Mouse (Mus musculus) intestine, embryonic 16.5 days (tissue): ENCODE data around the gene Cabin1. TPM values are rescaled to one million over a fixed set of nuclear protein-coding genes. Genes with fewer than 3 reads are reported as not detected.

ENCODE experiments used
- ATAC-seq: fragments of 200-750 bp; cut with Nextera tagmentation; 2 replicates; pipeline ENCODE4 v1.8.0; 2017; ENCODE audit warnings: moderate TSS enrichment, moderate library complexity
- H3K27ac ChIP-seq: fragments of 300-500 bp; sonication (generic); 2 replicates; pipeline ENCODE4 v1.5.1; 2014; ENCODE audit warnings: mild to moderate bottlenecking, low read length
- H3K27me3 ChIP-seq: fragments of 300-500 bp; sonication (generic); replicated peaks from 2 replicates; pipeline ENCODE4 v1.6.1; 2014; ENCODE audit warnings: low read length, control low read depth, mixed read lengths; ENCODE audit not compliant: control insufficient read depth, insufficient read depth
- H3K36me3 ChIP-seq: fragments of 300-500 bp; sonication (generic); 2 replicates; pipeline ENCODE4 v1.6.1; 2014; ENCODE audit warnings: low read length, control low read depth; ENCODE audit not compliant: control insufficient read depth, insufficient read depth
- H3K4me1 ChIP-seq: fragments of 300-500 bp; sonication (generic); 2 replicates; pipeline ENCODE4 v1.6.1; 2014; ENCODE audit warnings: low read length, control low read depth, mixed read lengths; ENCODE audit not compliant: control insufficient read depth, insufficient read depth
- H3K4me2 ChIP-seq: fragments of 300-500 bp; sonication (generic); 2 replicates; pipeline ENCODE4 v1.6.1; 2014; ENCODE audit warnings: low read depth, low read length, control low read depth
- H3K4me3 ChIP-seq: fragments of 300-500 bp; sonication (generic); 2 replicates; pipeline ENCODE4 v1.5.1; 2014; ENCODE audit warnings: mild to moderate bottlenecking, low read length
- H3K9ac ChIP-seq: fragments of 300-500 bp; sonication (generic); 2 replicates; pipeline ENCODE4 v1.6.1; 2014; ENCODE audit warnings: low read depth, low read length
- H3K9me3 ChIP-seq: fragments of 300-500 bp; sonication (generic); 2 replicates; pipeline ENCODE4 v1.6.1; 2016; ENCODE audit warnings: low read length, control low read depth; ENCODE audit not compliant: control insufficient read depth
- WGBS: fragments of 180-500 bp; shearing (Covaris S2); extraction: QIAGEN DNeasy Blood & Tissue Kit; methylation state at CpG from one replicate; pipeline ENCODE4 v1.1.7; 2014; 5-methylcytosine and 5-hydroxymethylcytosine counted together
- polyA plus RNA-seq: library from polyadenylated mRNA; unstranded; fragments of >200 nt; fragmentation: Nextera tagmentation; extraction: Ambion mirVana; gene quantifications from 2 replicates; pipeline ENCODE4 v1.2.1, GENCODE M21; 2015

Gene Cabin1
- polyA plus RNA-seq, 1 experiment from 2014 or later = 26.4 TPM

- Histone ChIP-seq H3K9ac (no peak overlapping the region), H3K4me2 (no peak overlapping the region), H3K4me1 (no peaks in the 10 kb centered on the region), H3K36me3 (peaks cover 34% of the 10 kb centered on the region), H3K27me3 (no peaks in the 10 kb centered on the region), H3K4me3 (no peak overlapping the region), H3K27ac (no peak overlapping the region), H3K9me3 (no peaks in the 10 kb centered on the region)
- no peak for ATAC-seq
- WGBS = 90% methylated on average over 12 of the region's 12 CpGs
Measured at GRCm38 (mm10) chr10:75743369-75743768, 20.8 kb downstream of the Cabin1 start.

GRCm38 (mm10) chr10:75740866-75741265, 23.3 kb downstream of the Cabin1 start:
- Histone ChIP-seq H3K4me2 (no peak overlapping the region), H3K4me3 (no peak overlapping the region), H3K9ac (no peak overlapping the region), H3K36me3 (peaks cover 29% of the 10 kb centered on the region), H3K27ac (no peak overlapping the region), H3K9me3 (no peaks in the 10 kb centered on the region), H3K4me1 (no peaks in the 10 kb centered on the region), H3K27me3 (no peaks in the 10 kb centered on the region)
- no peak for ATAC-seq
- WGBS = 89% methylated on average over 3 of the region's 3 CpGs

GRCm38 (mm10) chr10:75725449-75725848, 38.7 kb downstream of the Cabin1 start:
- no peak for ATAC-seq
- Histone ChIP-seq H3K27ac (no peak overlapping the region), H3K36me3 (peaks cover 6% of the 10 kb centered on the region), H3K9me3 (no peaks in the 10 kb centered on the region), H3K9ac (no peak overlapping the region), H3K4me3 (no peak overlapping the region), H3K4me1 (no peaks in the 10 kb centered on the region), H3K4me2 (no peak overlapping the region), H3K27me3 (no peaks in the 10 kb centered on the region)
- WGBS = 89% methylated on average over 7 of the region's 7 CpGs

- no peak overlapping the region for H3K4me3 ChIP-seq
- no peaks in the 10 kb centered on the region for H3K27me3 ChIP-seq
- no peak overlapping the region for H3K9ac ChIP-seq
- ATAC-seq = no peak
- WGBS = 81% methylated on average over 5 of the region's 5 CpGs
- H3K9me3 ChIP-seq = no peaks in the 10 kb centered on the region
- H3K27ac ChIP-seq = no peak overlapping the region
- no peaks in the 10 kb centered on the region for H3K4me1 ChIP-seq
- H3K36me3 ChIP-seq = peaks cover 3% of the 10 kb centered on the region
- H3K4me2 ChIP-seq = no peak overlapping the region
Measured at GRCm38 (mm10) chr10:75720215-75720614, 43.9 kb downstream of the Cabin1 start.

- H3K4me1 ChIP-seq = no peaks in the 10 kb centered on the region
- no peak overlapping the region for H3K27ac ChIP-seq
- no peak overlapping the region for H3K4me3 ChIP-seq
- H3K4me2 ChIP-seq = no peak overlapping the region
- WGBS = 88% methylated on average over 3 of the region's 3 CpGs
- H3K36me3 ChIP-seq = peaks cover 19% of the 10 kb centered on the region
- H3K9ac ChIP-seq = no peak overlapping the region
- ATAC-seq = no peak
- no peaks in the 10 kb centered on the region for H3K9me3 ChIP-seq
- H3K27me3 ChIP-seq = no peaks in the 10 kb centered on the region
Measured at GRCm38 (mm10) chr10:75714795-75715194, 49.3 kb downstream of the Cabin1 start.

DNA sequence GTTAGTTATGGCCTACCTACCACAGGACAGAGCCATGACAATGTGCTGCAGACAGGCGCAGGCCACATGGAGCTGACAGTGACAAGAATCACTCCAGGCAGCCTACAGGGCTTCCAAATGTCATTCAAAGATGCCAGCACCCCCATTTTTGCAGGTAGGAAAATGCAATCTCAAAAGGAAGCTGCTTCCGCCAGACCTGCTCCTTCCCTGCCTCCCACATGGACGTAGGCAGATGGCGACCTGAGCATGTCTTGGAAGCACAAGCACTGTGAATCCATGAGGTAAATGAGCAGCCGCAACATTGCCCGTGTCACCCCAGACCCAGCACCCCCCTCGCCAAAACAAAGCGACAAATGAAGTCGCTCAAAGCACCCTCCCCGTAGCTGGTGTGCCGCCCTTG, 51.1 kb downstream of the Cabin1 start:
- H3K4me3 ChIP-seq = no peak overlapping the region
- H3K9me3 ChIP-seq = no peaks in the 10 kb centered on the region
- H3K4me1 ChIP-seq = no peaks in the 10 kb centered on the region
- H3K27ac ChIP-seq = no peak overlapping the region
- no peak overlapping the region for H3K9ac ChIP-seq
- ATAC-seq = no peak
- 93% methylated on average over 11 of the region's 11 CpGs for WGBS
- H3K4me2 ChIP-seq = no peak overlapping the region
- H3K36me3 ChIP-seq = peaks cover 19% of the 10 kb centered on the region
- no peaks in the 10 kb centered on the region for H3K27me3 ChIP-seq

- WGBS = 79% methylated on average over 2 of the region's 2 CpGs
- H3K36me3 ChIP-seq = peaks cover 22% of the 10 kb centered on the region
Measured at GRCm38 (mm10) chr10:75710210-75710609, 53.9 kb downstream of the Cabin1 start.

GRCm38 (mm10) chr10:75709261-75709660, 54.9 kb downstream of the Cabin1 start:
- no peak overlapping the region for H3K4me3 ChIP-seq
- H3K9me3 ChIP-seq = no peaks in the 10 kb centered on the region
- no peak overlapping the region for H3K27ac ChIP-seq
- H3K36me3 ChIP-seq = peaks cover 22% of the 10 kb centered on the region
- H3K4me2 ChIP-seq = no peak overlapping the region
- H3K9ac ChIP-seq = no peak overlapping the region
- H3K27me3 ChIP-seq = no peaks in the 10 kb centered on the region
- no peak for ATAC-seq
- WGBS = 90% methylated on average over 9 of the region's 9 CpGs
- H3K4me1 ChIP-seq = no peaks in the 10 kb centered on the region; the same call in 1 of the 2 replicates

More at GRCm38 (mm10) chr10:75710210-75710609, 53.9 kb downstream of the Cabin1 start:
- Histone ChIP-seq H3K4me1 (no peaks in the 10 kb centered on the region), H3K4me2 (no peak overlapping the region), H3K27ac (no peak overlapping the region), H3K9me3 (no peaks in the 10 kb centered on the region), H3K27me3 (no peaks in the 10 kb centered on the region), H3K9ac (no peak overlapping the region), H3K4me3 (no peak overlapping the region)
- ATAC-seq = no peak

DNA sequence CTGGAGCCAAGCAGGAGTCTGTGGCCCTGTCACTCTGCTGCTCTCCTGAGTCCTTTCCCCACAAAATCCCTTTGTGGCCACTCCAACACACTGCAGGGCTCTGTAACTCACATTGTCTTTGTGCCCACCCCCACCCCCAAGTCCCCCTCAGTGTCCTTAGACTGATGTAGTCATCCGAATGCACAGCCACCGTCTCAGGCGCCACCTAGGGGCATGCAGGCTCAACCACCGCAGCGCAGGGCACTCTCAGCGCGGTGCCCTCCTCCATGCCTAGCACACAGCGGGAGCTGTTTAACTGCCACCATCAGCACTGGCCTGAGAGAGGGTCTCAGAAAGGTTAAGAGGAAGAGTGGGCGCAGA, 55.5 kb downstream of the Cabin1 start:
- H3K4me2 ChIP-seq = no peak overlapping the region
- peaks cover 22% of the 10 kb centered on the region for H3K36me3 ChIP-seq
- H3K9me3 ChIP-seq = no peaks in the 10 kb centered on the region
- no peaks in the 10 kb centered on the region; the same call in 1 of the 2 replicates for H3K4me1 ChIP-seq
- ATAC-seq = no peak
- H3K27me3 ChIP-seq = no peaks in the 10 kb centered on the region
- H3K9ac ChIP-seq = no peak overlapping the region
- H3K4me3 ChIP-seq = no peak overlapping the region
- WGBS = 46% methylated on average over 9 of the region's 9 CpGs
- no peak overlapping the region for H3K27ac ChIP-seq

DNA sequence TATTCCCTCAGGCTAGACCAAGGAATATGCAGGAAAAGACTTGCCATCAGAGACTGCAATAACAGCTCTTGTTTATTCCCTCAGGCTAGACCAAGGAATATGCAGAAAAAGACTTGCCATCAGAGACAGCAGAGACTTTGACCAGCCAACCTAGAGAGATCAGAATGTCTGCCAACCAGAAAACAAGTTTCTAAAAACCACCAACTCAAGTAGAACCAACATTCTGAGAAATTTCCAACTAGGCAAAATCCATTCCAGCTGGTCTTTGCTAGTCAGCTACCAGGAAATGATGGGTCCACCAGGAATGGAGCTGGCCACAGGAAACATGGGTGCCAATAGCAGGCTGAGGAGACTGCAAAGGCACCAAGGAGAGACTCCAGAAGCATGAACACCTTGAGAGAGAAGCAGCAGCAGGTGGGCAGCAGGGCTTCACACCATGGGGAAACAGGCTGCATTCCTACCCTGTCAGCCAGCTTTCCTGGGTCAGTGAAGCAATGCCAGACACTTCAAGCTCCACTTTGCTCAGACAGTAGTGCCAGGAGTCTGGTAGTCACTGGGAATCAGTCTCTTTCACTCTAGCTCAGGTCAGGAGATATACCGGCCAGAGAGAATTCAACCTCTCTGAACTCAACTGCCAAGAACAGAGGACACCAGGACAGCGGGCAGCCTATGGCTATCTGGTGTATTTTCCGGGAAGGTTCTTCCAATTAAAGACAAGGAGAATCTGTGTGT, 56.1 kb downstream of the Cabin1 start:
- Histone ChIP-seq H3K4me1 (no peaks in the 10 kb centered on the region; the same call in 1 of the 2 replicates), H3K36me3 (peaks cover 17% of the 10 kb centered on the region), H3K9me3 (no peaks in the 10 kb centered on the region), H3K27me3 (no peaks in the 10 kb centered on the region), H3K27ac (no peak overlapping the region), H3K9ac (no peak overlapping the region), H3K4me3 (no peak overlapping the region), H3K4me2 (no peak overlapping the region)
- 89% methylated on average over 3 of the region's 3 CpGs for WGBS
- ATAC-seq = no peak
